8 mouse cellular contexts compared by ENCODE assay signal in the genomic region with DNA sequence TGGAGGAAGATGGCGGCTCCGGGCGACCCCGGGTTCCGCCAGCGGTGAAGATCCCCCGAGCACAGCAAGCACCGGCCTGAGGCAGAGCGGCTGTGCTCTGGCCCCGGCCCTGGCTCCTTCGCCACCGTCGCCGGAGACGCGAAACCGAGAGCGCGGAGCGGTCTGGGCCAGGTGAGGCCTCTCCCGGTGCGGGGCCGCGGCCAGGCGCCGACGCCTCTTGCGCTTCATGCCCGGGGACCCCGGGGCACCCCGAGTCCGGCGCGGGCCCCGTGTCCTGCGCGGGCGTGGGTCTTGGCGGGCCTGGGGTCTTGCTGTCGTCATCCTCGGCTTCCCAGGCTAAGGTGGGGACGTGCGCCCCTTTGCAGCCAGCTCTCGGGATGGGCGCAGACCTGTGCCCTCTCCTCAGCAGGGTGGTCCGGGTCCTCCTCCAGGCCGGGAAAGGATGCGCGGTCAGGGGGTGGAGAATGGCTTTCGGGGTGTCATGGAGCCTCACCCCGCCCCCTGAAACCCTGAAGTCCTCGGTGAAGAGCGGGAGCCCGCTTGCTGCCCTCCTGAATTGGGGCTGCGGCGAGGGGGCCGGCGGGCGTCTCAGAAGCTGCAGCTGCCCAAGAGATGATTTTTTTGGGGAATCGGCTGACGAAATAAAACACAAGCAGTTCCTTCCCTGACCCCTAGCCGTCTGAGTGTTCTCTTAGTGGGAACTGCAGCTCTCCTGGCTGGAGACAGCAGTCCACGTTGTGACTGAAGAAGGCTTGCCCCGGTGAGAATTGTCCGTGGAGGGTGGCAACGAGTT. TPM values are rescaled to one million over a fixed set of nuclear protein-coding genes. Genes with fewer than 3 reads are reported as not detected.
A peak's percentile ranks its signal among the peaks of the same experiment; 100 is the strongest.
DNase-seq lines count a peak whose midpoint lies in the region; ATAC-seq and TF ChIP-seq lines count a peak whose summit lies in the region.

No protein-coding gene starts in this region.

- peak; percentile 97 for DNase-seq in heart, adult 11 months
- DNase-seq in heart, adult 8-10 months (ENCODE audit: low spot score) = no peak
- DNase-seq in G1E (ENCODE audit: low spot score) = peak; percentile 61
- DNase-seq in limb, embryonic 14.5 days (ENCODE audit: low spot score) = no peak
- DNase-seq in yolk sac, embryonic 10.5 days (ENCODE audit: low spot score) = peak; percentile 41

- no peaks in the 10 kb centered on the region for H3K9me3 ChIP-seq in G1E (replicated peaks)
- H3K9me3 ChIP-seq in embryonic facial prominence, embryonic 12.5 days = no peaks in the 10 kb centered on the region
- H3K9me3 ChIP-seq in limb, embryonic 14.5 days (ENCODE audit: control insufficient read depth, low read length) = no peaks in the 10 kb centered on the region

- peaks cover 24% of the 10 kb centered on the region for H3K36me3 ChIP-seq in G1E (replicated peaks)
- H3K36me3 ChIP-seq in embryonic facial prominence, embryonic 12.5 days = 0 out of 2 replicates have a peak, but pooled peaks cover 5% of the 10 kb centered on the region
- H3K36me3 ChIP-seq in limb, embryonic 14.5 days (ENCODE audit: control insufficient read depth, insufficient read depth, low read length) = 0 out of 2 replicates have a peak, but pooled peaks cover 4% of the 10 kb centered on the region

- H3K27me3 ChIP-seq in G1E (ENCODE audit: insufficient read depth, low read length) = no peaks in the 10 kb centered on the region
- no peaks in the 10 kb centered on the region for H3K27me3 ChIP-seq in embryonic facial prominence, embryonic 12.5 days
- H3K27me3 ChIP-seq in limb, embryonic 14.5 days (ENCODE audit: control insufficient read depth, insufficient read depth, low read length) = no peaks in the 10 kb centered on the region

- ATAC-seq in G1E (ENCODE audit: extremely low read depth, insufficient number of reproducible peaks, low FRiP score, poor library complexity, severe bottlenecking) = no peak
- ATAC-seq in embryonic facial prominence, embryonic 12.5 days (ENCODE audit: insufficient number of reproducible peaks, insufficient read depth, low FRiP score, low TSS enrichment) = peak; percentile 79
- peak; percentile 33 to 35; a peak in 3 of 4 replicates for ATAC-seq in hematopoietic stem cell, adult 5-6 weeks (replicated peaks in 1 of 2; ENCODE audit: insufficient read depth in 1 of 2, low FRiP score in 2 of 2, low TSS enrichment in 1 of 2, low read depth in 1 of 2, poor library complexity in 2 of 2, severe bottlenecking in 2 of 2)
- ATAC-seq in limb, embryonic 14.5 days (ENCODE audit: low FRiP score, low read depth) = peak; percentile 48
- peak; percentile 48; the same call in 1 of the 2 replicates for ATAC-seq in monocyte, adult 5-6 weeks (replicated peaks; ENCODE audit: insufficient number of reproducible peaks, low FRiP score, low TSS enrichment, poor library complexity, severe bottlenecking)

- peak overlapping the region; percentile 97 for H3K4me3 ChIP-seq in G1E (ENCODE audit: low read depth, low read length)
- H3K4me3 ChIP-seq in embryonic facial prominence, embryonic 12.5 days = peak overlapping the region; percentile 92
- H3K4me3 ChIP-seq in limb, embryonic 14.5 days (replicated peaks; ENCODE audit: low read length) = peak overlapping the region; percentile 99

- TF ChIP-seq CTCF in G1E (IDR thresholded peaks at IDR 0.05; ENCODE audit: low read depth, low read length) = no peak

- H3K4me1 ChIP-seq in G1E (ENCODE audit: insufficient read depth, low read depth, low read length) = peaks cover 44% of the 10 kb centered on the region
- H3K4me1 ChIP-seq in embryonic facial prominence, embryonic 12.5 days = peaks cover 11% of the 10 kb centered on the region
- H3K4me1 ChIP-seq in limb, embryonic 14.5 days (ENCODE audit: control insufficient read depth, insufficient read depth, low read length) = peaks cover 19% of the 10 kb centered on the region

- 0% methylated on average over 64 of the region's 66 CpGs for WGBS in embryonic facial prominence, embryonic 12.5 days
- 0% methylated on average over 42 of the region's 66 CpGs for WGBS in limb, embryonic 14.5 days

- peak overlapping the region; percentile 78 for H3K4me2 ChIP-seq in embryonic facial prominence, embryonic 12.5 days (replicated peaks)
- H3K4me2 ChIP-seq in limb, embryonic 14.5 days (replicated peaks; ENCODE audit: low read depth, low read length, severe bottlenecking) = peak overlapping the region; percentile 80

- TF ChIP-seq POLR2A in limb, embryonic 14.5 days (IDR thresholded peaks at IDR 0.05; ENCODE audit: borderline replicate concordance, extremely low read depth, insufficient read depth, insufficient read length) = no peak

- H3K27ac ChIP-seq in embryonic facial prominence, embryonic 12.5 days = peak overlapping the region; percentile 92
- H3K27ac ChIP-seq in limb, embryonic 14.5 days (replicated peaks; ENCODE audit: low read depth, low read length) = peak overlapping the region; percentile 82

- H3K9ac ChIP-seq in embryonic facial prominence, embryonic 12.5 days = peak overlapping the region; percentile 83
- H3K9ac ChIP-seq in limb, embryonic 14.5 days (ENCODE audit: low read depth, low read length, severe bottlenecking) = peak overlapping the region; percentile 88

RNA-seq across cellular contexts. Expression of gene Fbxo42, which starts 0.5 kb away (rescaled TPM):
- total RNA-seq in heart, adult 8-10 months (2022) = 10 to 100 TPM in 2 of 4 experiments, 1 to 10 TPM in 2; 8.4 to 11.5 (median 10.0) TPM
- 30.3 and 36.7 TPM in 2 replicates for total RNA-seq in G1E (2014; fragmentation: Nextera tagmentation)
- 7.6 and 8.3 TPM in 2 replicates for total RNA-seq in G1E (2017)
- 14.3 and 15.5 TPM in 2 replicates for polyA plus RNA-seq in G1E (2012)
- polyA plus RNA-seq in embryonic facial prominence, embryonic 12.5 days (2016; fragmentation: Nextera tagmentation; extraction: Ambion mirVana) = 31.6 and 32.1 TPM in 2 replicates
- total RNA-seq in hematopoietic stem cell, adult 5-6 weeks (2017) = 10.0 and 11.3 TPM in 2 replicates
- 23.1 and 25.5 TPM in 2 replicates for polyA plus RNA-seq in limb, embryonic 14.5 days (2012; rRNA removed)
- 29.7 and 30.0 TPM in 2 replicates for polyA plus RNA-seq in limb, embryonic 14.5 days (2014; fragmentation: Nextera tagmentation; extraction: Ambion mirVana)
- 5.0 to 11.5 TPM (median 5.5 TPM) in 3 replicates for total RNA-seq in monocyte, adult 5-6 weeks (2017)

RNA-seq across cellular contexts. Expression of gene Szrd1, which starts 8.6 kb away (rescaled TPM):
- 100 to 1,000 TPM in 2 of 4 experiments, 10 to 100 TPM in 2; 87.5 to 111 (median 98.0) TPM for total RNA-seq in heart, adult 8-10 months (2022)
- total RNA-seq in G1E (2014; fragmentation: Nextera tagmentation) (54.3 and 64.5 TPM in 2 replicates), G1E (2017) (36.7 and 37.2 TPM in 2 replicates)
- polyA plus RNA-seq in G1E (2012) = 150 and 161 TPM in 2 replicates
- polyA plus RNA-seq in embryonic facial prominence, embryonic 12.5 days (2016; fragmentation: Nextera tagmentation; extraction: Ambion mirVana) = 35.2 and 37.6 TPM in 2 replicates
- total RNA-seq in hematopoietic stem cell, adult 5-6 weeks (2017) = 51.7 and 59.0 TPM in 2 replicates
- 63.7 and 71.4 TPM in 2 replicates for polyA plus RNA-seq in limb, embryonic 14.5 days (2012; rRNA removed)
- 38.6 and 39.1 TPM in 2 replicates for polyA plus RNA-seq in limb, embryonic 14.5 days (2014; fragmentation: Nextera tagmentation; extraction: Ambion mirVana)
- 35.3 to 47.0 TPM (median 43.5 TPM) in 3 replicates for total RNA-seq in monocyte, adult 5-6 weeks (2017)

Comparison
In these comparisons a context has a peak if more than half of its experiments do, and no peak if none do; other contexts are left out.
1. DNase-seq: peak in heart, adult 11 months (single experiment), G1E (single experiment) and yolk sac, embryonic 10.5 days (single experiment); none in heart, adult 8-10 months (single experiment) and limb, embryonic 14.5 days (single experiment).
2. Peak in every context shown above with its lines, with median percentiles within 50 percentile points of each other: H3K4me3 ChIP-seq.